Mouse (Mus musculus): ENCODE measurements around the gene Gm20388. TPM values are rescaled to one million over a fixed set of nuclear protein-coding genes. Genes with fewer than 3 reads are reported as not detected.

The Gm20388 gene
- total RNA-seq, 2 experiments from 2014 or later = 2.4 to 2.6 TPM

DNA sequence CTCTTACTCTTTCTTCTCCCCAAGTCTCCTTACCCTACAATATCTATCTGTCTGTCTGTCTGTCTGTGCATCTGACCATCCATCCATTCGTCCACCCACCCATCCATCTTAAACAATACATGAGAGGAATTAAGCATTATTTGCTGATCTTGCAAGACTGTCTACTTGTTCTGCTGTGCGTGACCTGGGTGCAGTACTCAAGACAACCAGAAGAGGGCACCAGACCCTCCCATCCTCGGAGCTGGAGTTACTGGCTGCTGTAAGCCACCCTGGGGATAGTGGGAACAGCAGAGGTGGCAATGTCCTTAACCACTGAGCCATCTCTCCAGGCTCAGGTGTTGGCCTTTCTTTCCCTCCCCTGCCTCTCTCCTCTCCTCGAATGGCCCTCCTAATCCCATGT, 987.4 kb downstream of the Gm20388 start:
- Histone ChIP-seq H3K4me3 (no peak overlapping the region), H3K27ac (no peak overlapping the region)
- peak; percentile 57 for TF ChIP-seq CTCF (IDR thresholded peaks at IDR 0.05)
- intact Hi-C loops (cut with DNase I) = loop anchor here (5.0 kb wide), 1 partner anchor 189 kb away; no protein-coding TSS in a partner anchor
- no peak for DNase-seq (ENCODE audit: extremely low spot score in 1 of 2, low spot score in 2 of 2)

DNA sequence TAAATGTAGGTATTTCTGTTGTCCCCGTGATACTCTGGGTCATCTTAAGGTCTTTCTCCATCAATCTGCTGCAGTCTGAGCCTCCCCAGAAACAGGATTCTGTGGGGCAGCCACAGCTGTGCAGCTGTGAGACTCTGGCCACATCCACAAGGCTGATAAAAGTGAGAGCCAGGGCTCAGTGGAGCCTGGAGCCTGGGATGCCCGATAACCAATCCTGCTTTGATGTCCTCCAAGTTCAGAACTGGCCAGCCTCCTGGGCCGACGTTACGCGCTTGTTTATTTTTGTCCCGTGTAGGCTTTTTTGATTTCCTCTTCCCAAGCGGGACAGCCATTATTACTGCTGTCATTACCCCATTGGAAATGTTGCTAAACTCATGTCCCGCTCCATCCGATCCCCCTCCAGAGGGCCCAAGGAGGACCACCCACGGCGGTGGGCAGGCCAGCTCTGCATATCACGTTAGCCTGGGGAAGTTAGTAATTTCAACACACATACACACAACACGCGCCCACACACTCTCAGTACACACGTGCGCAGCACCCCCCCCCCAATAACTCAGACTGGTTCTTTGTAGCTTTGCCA, 988.3 kb downstream of the Gm20388 start:
- no peak overlapping the region for H3K4me3 ChIP-seq
- intact Hi-C loops (cut with DNase I) = loop anchor here (5.0 kb wide), 1 partner anchor 188 kb away; no protein-coding TSS in a partner anchor

GRCm38 (mm10) chr8:120902346-120902745, 991.7 kb downstream of the Gm20388 start:
- Histone ChIP-seq H3K27ac (no peak overlapping the region), H3K4me3 (no peak overlapping the region)
- DNase-seq (ENCODE audit: extremely low spot score in 1 of 2, low spot score in 2 of 2) = no peak
- TF ChIP-seq CTCF (IDR thresholded peaks at IDR 0.05) = no peak
- intact Hi-C loops (cut with DNase I) = no loop called here

More for the DNA sequence above, 988.3 kb downstream of the Gm20388 start:
- DNase-seq (ENCODE audit: extremely low spot score in 1 of 2, low spot score in 2 of 2) = no peak
- no peak for TF ChIP-seq CTCF (IDR thresholded peaks at IDR 0.05)
- H3K27ac ChIP-seq = no peak overlapping the region

DNA sequence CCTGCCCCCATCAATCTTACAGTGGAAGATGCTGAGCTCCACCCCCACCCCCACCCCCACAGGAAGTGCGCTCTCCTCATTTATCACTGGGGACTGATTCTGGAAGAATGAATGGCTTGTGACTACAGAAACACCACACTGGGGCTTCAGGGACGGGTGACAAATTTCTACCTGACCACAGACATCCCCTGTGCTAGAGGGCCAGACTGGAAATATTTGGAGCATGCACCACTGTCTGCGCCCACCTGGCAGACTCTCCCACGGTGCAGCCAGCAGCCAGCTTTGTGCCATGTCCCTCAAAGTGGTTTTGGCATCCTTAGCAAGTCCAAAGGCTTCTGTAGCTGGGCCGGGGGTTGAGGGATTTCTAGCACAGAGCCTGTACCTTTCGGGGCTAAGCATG, 997.0 kb downstream of the Gm20388 start:
- no peak for TF ChIP-seq CTCF (IDR thresholded peaks at IDR 0.05)
- intact Hi-C loops (cut with DNase I) = no loop called here
- H3K27ac ChIP-seq = no peak overlapping the region

DNA sequence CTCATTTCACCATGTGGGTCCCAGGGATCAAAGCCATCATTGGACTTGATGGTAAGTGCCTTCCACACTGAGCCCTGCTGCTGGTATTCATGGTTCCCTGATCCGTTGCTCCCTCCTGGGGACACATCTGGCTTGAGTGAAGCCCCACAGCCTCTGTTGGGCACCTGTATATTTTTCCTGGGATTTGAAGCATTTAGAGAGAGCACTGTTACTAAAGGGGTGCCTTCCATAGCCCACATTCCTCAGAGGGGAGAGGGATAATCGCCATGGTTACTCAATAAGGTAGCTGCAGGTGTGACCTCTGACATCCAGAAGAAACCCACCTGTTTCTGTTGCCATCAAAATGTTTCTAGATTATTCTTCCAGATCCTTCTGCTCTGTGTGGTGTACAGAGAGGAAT, 1000.3 kb downstream of the Gm20388 start:
- DNase-seq (ENCODE audit: extremely low spot score in 1 of 2, low spot score in 2 of 2) = no peak

More for the DNA sequence above, 997.0 kb downstream of the Gm20388 start:
- H3K4me3 ChIP-seq = no peak overlapping the region
- DNase-seq (ENCODE audit: extremely low spot score in 1 of 2, low spot score in 2 of 2) = no peak

DNA sequence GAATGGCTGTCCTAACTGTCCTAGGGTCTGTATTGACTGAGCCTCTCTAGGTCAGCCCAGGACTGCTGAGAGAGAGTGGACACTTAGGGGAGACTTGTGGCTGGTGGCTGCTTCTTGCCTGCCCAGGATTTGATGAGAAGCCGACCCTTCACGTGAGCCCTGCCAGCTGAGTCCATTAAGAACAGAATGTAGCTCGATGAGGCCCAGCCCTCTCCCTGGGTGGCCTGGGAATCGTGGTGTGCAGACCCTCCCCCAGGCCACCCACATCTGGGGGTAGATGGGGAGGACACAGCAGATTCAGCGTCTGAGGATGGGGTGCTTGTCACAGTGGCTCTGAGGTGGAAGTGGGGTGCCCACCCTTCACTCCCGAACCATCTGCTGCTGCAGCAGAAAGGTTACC, 1001.8 kb downstream of the Gm20388 start:
- no peak for TF ChIP-seq CTCF (IDR thresholded peaks at IDR 0.05)
- no peak overlapping the region for H3K27ac ChIP-seq
- H3K4me3 ChIP-seq = no peak overlapping the region
- intact Hi-C loops (cut with DNase I) = no loop called here
- no peak for DNase-seq (ENCODE audit: extremely low spot score in 1 of 2, low spot score in 2 of 2)

More for the DNA sequence above, 1000.3 kb downstream of the Gm20388 start:
- no peak for TF ChIP-seq CTCF (IDR thresholded peaks at IDR 0.05)
- Histone ChIP-seq H3K4me3 (no peak overlapping the region), H3K27ac (no peak overlapping the region)
- intact Hi-C loops (cut with DNase I) = no loop called here

GRCm38 (mm10) chr8:120916831-120917435, 1006.3 kb downstream of the Gm20388 start:
- DNase-seq (ENCODE audit: extremely low spot score in 1 of 2, low spot score in 2 of 2) = no peak
- no peak for TF ChIP-seq CTCF (IDR thresholded peaks at IDR 0.05)
- intact Hi-C loops (cut with DNase I) = no loop called here
- Histone ChIP-seq H3K27ac (no peak overlapping the region), H3K4me3 (no peak overlapping the region)

DNA sequence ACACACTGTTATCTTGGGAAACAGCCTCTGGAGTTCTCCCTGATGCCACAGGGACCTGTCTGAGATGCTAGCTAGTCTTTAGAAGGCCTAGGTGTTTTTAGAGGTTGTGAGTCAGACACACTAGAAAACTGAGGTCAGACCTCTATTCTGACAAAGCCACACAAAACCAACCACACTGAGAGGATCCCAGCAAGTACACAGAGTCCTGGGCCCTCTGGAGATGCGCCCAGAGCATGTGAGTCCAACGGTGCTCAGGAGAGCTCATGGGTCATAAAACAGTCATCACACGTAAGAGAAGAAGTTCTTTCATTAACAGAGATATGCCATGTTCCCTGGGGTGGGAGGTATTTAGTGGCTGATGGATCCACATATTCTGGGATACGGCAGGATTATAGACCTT, 1009.9 kb downstream of the Gm20388 start:
- intact Hi-C loops (cut with DNase I) = no loop called here
- no peak for TF ChIP-seq CTCF (IDR thresholded peaks at IDR 0.05)
- H3K4me3 ChIP-seq = no peak overlapping the region
- no peak for DNase-seq (ENCODE audit: extremely low spot score in 1 of 2, low spot score in 2 of 2)
- no peak overlapping the region for H3K27ac ChIP-seq

- intact Hi-C loops (cut with DNase I) = no loop called here
- H3K27ac ChIP-seq = no peak overlapping the region
- no peak for DNase-seq (ENCODE audit: extremely low spot score in 1 of 2, low spot score in 2 of 2)
- TF ChIP-seq CTCF (IDR thresholded peaks at IDR 0.05) = no peak
- H3K4me3 ChIP-seq = no peak overlapping the region
These were observed 1015.6 kb downstream of the Gm20388 start for GRCm38 (mm10) chr8:120926201-120926600.

DNA sequence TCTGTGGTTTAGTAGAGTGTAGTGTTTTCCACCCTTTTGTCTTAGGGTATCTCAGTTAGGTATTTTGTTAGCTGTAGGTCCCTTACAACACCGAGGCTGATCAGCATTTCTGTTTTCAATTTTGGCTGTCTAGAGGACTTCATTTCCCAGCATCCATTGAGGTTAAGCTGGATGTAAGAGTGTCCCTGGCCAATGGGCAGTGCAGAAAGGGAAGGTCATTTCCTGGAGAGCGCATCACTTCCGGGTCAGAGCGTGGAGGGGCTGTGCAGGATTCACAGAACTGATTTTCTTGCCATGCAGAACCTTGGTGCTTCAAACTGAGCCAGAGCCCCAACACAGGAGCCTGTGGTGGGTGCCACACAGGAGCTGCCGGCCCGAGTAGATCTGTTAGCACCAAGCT, 1017.4 kb downstream of the Gm20388 start:
- no peak overlapping the region for H3K27ac ChIP-seq
- intact Hi-C loops (cut with DNase I) = no loop called here
- DNase-seq (ENCODE audit: extremely low spot score in 1 of 2, low spot score in 2 of 2) = no peak
- no peak for TF ChIP-seq CTCF (IDR thresholded peaks at IDR 0.05)
- no peak overlapping the region for H3K4me3 ChIP-seq

DNA sequence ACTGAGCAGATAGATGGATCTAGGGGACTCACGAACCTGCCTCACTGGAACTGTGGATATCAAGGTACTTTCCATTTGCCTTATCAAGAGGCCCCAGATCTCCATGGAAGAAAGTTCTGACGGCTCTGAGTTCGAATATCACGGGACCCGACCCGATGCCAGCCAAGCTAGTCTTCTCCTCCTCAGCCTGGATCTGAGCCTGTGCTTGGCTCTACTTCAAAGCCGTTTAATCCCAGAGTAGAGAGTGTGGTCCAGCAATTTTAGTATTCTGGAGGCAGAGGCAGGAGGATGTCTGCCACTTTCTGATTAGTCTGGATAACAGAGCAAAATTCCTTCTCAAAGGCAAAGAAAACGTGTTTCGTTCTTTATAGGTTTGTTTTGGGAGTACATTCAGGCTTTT, 1024.0 kb downstream of the Gm20388 start:
- intact Hi-C loops (cut with DNase I) = no loop called here
- Histone ChIP-seq H3K4me3 (no peak overlapping the region), H3K27ac (no peak overlapping the region)
- no peak for DNase-seq (ENCODE audit: extremely low spot score in 1 of 2, low spot score in 2 of 2)
- no peak for TF ChIP-seq CTCF (IDR thresholded peaks at IDR 0.05)

- no peak overlapping the region for H3K27ac ChIP-seq
- intact Hi-C loops (cut with DNase I) = no loop called here
- no peak for TF ChIP-seq CTCF (IDR thresholded peaks at IDR 0.05)
- no peak for DNase-seq (ENCODE audit: extremely low spot score in 1 of 2, low spot score in 2 of 2)
- no peak overlapping the region for H3K4me3 ChIP-seq
These were observed 1026.0 kb downstream of the Gm20388 start for GRCm38 (mm10) chr8:120936685-120937084.

GRCm38 (mm10) chr8:120937474-120937873, 1026.8 kb downstream of the Gm20388 start:
- intact Hi-C loops (cut with DNase I) = no loop called here
- no peak for DNase-seq (ENCODE audit: extremely low spot score in 1 of 2, low spot score in 2 of 2)
- H3K27ac ChIP-seq = no peak overlapping the region
- H3K4me3 ChIP-seq = no peak overlapping the region
- TF ChIP-seq CTCF (IDR thresholded peaks at IDR 0.05) = no peak
